Mouse (Mus musculus) adrenal gland, postnatal 36 days (tissue): ENCODE results near the gene Mapt. TPM values are rescaled to one million over a fixed set of nuclear protein-coding genes. Genes with fewer than 3 reads are reported as not detected.
A peak's percentile ranks its signal among the peaks of the same experiment; 100 is the strongest.

Source experiments
- DNase-seq, 2 experiments: peaks; one replicate each; pipeline ENCODE4 v3.0.0; 2021; ENCODE audit warnings: mixed read lengths in 1 of 2
- total RNA-seq, 2 experiments: library from RNA; stranded (reverse); gene quantifications; 2 replicates each; pipeline ENCODE4 v1.2.3; 2021

Mapt gene
- total RNA-seq, 2 experiments from 2014 or later = 104 to 156 TPM

DNA sequence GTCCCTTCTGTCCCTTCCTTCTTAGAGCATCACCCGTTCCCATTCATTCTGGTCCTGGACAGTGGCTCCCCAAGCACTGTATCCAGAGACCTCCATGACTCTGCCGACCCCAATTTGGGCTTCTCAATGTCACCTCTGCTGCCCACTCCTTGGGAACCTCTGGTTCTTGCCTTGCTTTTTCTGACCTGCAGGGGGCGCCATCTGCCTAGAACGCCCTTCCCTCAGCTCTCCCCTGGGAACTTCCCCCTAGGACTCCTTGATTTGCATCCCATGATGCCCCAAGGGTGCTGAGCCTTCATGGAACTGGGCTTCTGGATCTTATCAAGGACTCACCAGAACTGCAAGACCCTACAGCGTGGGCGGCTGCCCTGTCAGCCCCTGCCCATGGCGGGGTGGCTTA is 80.5 kb downstream of the Mapt start:
- peak in 1 of 2 experiments; percentile 11 for DNase-seq

GRCm38 (mm10) chr11:104315703-104316102 is 84.5 kb downstream of the Mapt start:
- peak; percentile 78 to 83 for DNase-seq

DNA sequence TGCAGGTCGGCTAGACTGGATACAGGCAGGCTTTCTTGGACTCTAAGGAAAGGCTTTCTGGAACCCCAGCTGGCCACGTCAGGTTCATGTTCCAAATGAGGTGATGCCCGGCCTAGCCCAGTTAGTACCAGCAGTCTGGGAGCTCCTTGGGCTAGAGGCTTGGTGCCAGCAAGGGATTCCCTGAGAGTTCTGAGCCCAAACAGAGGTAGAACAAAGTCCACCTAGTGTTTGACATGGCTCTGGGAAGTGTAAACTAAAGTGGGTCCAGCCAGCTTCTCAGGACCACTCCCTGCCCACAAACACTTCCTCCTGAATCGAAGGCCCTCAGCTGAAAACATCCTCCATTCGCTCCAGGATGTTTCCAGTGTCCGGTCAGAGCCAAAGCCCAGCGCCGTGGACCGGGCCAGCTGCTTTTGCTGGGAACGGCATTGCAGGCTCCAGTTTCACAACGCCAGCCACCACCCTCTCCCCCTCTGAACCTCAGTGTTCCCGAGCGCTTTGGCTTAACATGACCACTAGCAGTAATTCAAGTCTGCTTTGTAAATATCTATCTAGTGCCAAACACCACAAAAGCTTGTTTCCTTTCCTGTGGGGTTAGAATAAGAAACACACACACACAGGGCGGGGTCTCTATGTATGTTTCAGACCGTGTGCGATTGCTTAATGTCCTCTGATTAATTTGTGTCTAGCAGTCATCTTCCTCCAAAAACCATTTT is 85.7 kb downstream of the Mapt start:
- DNase-seq = peak in 1 of 2 experiments; percentile 42

- DNase-seq = no peak
These were observed 86.4 kb downstream of the Mapt start for GRCm38 (mm10) chr11:104317631-104318030.

DNA sequence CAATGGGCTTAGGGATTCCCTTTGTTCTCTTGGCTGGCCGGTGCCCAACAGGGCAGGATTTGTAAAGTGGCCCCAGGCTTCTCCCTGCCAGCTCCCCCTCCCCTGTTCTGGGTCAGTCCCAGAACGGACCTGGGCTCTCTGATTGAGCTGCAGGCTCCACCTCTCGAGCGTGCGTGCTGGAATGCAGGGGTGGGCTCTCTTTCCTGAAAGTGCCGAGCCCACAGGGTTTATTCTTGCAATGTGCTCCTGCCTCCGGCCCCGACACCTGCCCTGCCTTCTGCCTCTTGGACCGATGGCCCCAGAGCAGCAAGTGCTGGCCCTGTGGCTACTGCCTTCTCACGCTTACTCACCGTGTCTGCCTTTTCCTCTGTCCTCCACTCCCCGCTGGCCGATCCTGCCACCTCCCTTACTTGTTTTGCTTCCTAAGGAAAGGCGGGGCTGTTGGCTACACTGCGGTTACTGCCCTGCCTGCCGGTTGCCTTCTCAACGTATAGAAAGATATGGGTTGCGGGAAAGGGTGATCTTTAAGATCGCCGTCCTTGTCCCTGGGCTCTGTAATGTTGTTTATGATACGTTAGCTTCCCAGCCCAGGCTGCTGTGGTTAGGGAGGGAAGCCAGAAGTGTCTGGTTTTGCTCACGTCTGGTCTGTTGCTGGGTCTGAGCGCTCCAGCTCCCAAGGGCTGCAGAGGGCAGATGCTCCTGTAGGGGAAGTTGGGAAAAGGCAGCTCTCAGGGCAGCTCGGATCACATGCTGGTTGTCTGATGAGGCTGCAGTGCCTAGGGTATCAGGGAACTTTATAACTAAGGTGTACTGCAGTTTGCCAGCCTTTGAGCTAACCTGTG is 88.0 kb downstream of the Mapt start:
- peak; percentile 30 to 44 for DNase-seq

DNA sequence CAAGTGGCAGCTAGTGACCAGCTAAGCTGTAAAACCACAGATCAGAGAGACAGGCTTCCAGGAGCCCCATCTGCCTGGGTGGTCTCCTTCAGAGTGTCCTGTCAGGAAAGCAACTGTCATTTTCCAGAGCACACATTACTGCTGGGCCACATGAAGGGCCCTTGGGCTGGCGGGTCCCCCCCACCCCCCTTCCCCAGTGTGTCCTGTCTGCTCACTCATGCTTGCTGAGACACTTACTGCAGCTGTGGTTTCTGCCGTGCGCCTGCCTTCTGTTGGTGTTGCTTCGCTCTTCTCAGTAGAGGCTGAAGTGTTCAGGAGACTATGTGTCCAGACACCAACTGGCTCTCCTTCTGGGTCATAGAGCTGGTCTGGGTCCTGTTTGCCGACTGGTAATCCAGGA is 89.3 kb downstream of the Mapt start:
- DNase-seq = no peak

DNA sequence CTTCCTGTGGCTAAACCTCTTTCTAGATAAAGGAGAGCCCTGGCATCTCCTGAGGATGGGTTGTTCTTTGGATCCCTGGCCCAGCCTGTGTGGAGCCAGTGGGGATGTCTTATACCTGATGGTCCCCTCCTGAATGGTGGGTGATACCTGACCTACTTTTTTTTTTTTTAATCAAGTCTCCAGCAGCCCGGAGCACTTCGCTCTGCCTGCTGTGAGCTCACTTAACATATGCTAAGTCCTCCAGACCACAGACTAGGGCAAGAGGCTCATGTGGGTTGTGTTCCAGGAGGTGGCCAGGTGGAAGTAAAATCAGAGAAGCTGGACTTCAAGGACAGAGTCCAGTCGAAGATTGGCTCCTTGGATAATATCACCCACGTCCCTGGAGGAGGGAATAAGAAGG is 91.0 kb downstream of the Mapt start:
- DNase-seq = no peak

DNA sequence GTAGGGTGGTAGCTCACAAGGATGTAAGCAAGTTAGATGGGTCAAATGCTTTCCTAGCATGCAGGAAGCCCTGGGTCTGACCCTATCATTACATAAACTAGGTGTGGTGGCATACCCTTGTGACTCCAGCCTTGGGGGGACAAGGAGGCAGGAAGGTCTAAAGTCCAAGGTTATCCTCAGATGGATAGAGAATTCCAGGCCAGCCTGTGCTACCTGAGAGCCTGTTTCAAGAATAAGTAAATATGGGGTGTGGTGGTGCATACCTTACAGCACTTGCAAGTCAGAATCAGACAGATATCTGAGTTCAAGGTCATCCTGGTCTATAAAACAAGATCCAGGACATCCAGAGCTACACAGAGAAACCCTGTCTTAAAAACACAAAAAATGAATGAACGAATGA is 96.3 kb downstream of the Mapt start:
- DNase-seq = no peak

DNA sequence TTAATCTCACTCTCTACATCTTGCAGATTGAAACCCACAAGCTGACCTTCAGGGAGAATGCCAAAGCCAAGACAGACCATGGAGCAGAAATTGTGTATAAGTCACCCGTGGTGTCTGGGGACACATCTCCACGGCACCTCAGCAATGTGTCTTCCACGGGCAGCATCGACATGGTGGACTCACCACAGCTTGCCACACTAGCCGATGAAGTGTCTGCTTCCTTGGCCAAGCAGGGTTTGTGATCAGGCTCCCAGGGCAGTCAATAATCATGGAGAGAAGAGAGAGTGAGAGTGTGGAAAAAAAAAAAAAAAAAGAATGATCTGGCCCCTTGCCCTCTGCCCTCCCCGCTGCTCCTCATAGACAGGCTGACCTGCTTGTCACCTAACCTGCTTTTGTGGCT is 96.8 kb downstream of the Mapt start:
- DNase-seq = no peak

DNA sequence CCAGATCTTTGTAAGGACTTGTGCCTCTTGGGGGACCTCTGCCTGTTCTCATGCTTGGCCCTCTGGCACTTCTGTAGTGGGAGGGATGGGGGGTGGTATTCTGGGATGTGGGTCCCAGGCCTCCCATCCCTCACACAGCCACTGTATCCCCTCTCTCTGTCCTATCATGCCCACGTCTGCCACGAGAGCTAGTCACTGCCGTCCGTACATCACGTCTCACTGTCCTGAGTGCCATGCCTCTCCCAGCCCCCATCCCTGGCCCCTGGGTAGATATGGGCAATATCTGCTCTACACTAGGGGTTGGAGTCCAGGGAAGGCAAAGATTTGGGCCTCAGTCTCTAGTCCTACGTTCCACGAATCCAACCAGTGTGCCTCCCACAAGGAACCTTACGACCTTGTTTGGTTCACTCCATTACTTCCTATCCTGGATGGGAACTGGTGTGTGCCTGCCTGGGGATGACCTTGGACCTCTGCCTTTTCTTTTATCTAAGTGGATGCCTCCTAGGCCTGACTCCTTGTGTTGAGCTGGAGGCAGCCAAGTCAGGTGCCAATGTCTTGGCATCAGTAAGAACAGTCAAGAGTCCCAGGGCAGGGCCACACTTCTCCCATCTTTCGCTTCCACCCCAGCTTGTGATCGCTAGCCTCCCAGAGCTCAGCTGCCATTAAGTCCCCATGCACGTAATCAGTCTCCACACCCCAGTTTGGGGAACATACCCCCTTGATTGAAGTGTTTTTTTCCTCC is 98.2 kb downstream of the Mapt start:
- no peak for DNase-seq

GRCm38 (mm10) chr11:104330151-104330550 is 99.0 kb downstream of the Mapt start:
- peak in 1 of 2 experiments; percentile 42 for DNase-seq

- DNase-seq = no peak
These were observed 100.0 kb downstream of the Mapt start for GRCm38 (mm10) chr11:104331208-104331607.

DNA sequence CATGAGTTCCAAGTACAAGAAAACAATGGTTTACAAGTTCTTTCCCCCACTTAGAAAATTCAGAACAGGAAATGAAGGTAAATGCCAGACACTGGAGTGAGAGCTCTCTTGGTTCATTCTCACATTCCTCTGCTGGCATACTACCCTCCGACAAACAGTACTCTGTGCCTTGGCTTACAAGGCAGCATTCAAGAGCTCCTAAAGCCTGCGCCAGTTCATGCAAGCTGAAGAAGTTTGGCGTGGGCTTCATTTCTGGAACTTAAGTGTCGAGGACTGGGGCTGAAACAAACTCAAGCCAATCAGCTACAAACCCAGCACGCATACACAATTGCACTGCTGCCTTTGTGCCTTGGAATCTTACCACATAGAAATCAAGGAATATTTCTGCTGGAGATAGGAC is 100.9 kb downstream of the Mapt start:
- DNase-seq = no peak

GRCm38 (mm10) chr11:104334115-104334514 is 102.9 kb downstream of the Mapt start:
- DNase-seq = no peak

- no peak for DNase-seq
These were observed 103.8 kb downstream of the Mapt start for GRCm38 (mm10) chr11:104334946-104335345.

DNA sequence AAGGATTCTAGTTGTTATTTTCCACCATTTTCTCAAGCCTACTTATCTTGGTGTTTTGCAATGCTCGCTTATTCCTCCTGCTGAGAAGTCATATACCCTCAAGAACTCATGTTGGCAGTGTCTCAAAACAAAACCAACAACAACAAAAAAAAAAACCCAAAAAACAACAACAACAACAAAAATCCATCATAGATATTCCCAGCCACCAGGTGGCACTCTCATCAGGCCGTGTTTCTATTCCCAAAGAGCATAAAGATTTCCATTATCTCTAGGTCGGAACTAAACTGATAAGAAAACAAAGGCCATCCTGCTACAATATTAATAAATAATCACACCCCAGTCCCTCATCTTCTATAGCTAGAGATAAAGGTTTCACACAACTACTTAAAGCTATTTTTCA is 115.7 kb downstream of the Mapt start:
- peak in 1 of 2 experiments; percentile 53 for DNase-seq

DNA sequence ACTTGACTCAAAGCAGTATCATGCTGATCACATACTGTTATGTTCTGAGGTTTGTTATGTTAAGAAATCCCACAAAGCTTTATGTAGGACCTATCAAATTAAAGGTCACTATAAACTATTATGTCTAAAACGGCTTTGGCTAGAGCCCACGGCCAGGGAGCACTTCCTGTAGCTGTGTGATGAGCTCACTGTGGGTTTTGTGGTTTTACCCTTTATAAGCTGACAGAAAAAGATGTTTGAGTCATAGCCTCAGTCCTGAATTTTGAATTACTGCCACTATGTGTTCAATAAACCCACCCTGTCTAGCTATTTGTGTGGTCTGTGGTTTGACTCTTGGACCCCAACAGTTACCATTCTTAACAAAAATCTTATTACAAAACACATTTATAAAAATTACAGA is 130.6 kb downstream of the Mapt start:
- DNase-seq = peak; percentile 17 to 24

DNA sequence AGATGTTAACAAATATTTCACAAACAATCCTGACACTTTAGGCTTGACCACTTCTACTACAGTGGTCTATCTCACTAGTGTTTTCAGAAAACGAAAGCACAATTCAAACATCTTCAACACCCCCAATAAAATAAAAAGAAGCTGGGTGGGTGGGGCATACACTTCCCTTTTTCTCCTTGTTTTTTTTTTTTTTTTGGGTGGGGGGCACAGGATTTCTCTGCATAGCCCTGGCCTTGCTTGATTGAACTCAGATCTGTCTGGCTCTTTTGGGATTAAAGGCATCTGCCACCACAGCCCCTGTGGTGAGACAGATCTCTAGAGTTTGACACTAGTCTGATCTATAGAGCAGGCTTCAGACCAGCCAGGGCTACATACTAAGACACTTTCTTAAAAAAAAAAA is 131.5 kb downstream of the Mapt start:
- DNase-seq = no peak

DNA sequence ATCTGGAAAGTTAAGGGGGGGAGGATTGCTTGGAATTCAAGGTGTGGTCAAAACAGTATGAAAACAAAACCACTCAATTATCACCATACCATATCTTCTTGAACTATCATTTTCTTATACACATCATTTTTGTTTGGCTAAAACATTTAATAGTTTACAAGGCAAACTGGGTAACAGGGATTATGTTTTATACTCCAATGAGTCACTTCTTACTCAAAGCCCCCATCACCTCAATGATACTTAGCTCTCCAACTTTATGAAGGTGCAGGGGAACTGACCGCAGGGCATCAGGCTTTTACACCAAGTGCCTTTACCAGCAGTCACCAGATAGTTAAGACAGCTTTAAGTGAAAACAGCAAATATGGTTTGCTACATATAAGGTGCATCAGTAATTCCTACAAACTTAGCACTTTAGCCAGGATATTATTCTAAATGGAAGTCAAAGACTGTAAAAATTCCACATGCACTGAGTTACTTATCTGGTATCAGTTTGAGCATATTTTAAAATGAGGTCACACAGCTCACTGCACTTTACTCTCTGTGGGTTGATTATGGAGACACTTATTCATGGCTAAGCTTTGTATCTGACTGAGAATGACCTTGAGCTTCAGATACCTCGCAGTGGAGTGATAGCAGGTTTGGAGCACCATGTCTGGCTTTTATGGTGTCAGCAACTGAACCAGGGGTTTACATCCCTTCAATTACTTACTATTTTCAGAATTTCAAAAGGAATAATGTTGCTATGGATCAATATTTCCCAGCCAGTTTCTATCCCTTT is 132.8 kb downstream of the Mapt start:
- no peak for DNase-seq

- no peak for DNase-seq
These were observed 136.4 kb downstream of the Mapt start for GRCm38 (mm10) chr11:104367486-104368190.

DNA sequence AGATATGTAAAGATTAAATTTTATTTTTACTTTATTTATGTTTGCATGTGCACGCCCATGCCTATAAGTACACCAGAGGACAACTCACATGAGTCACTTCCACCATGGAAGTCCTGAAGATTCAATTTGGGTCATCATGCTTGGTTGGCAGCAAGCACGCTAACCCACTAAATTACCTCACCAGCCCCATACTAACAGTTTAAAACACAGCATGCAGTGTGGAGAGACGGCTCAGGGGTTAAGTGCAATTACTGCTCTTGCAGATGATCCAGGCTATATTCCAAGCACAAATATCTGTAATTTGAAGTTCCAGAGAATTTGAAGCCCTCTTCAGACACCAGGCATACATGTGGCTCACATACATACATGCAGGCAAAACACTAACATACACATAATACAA is 145.1 kb downstream of the Mapt start:
- DNase-seq = no peak
